Mouse (Mus musculus): Measurements from ENCODE around the gene Cpt1a.

DNA sequence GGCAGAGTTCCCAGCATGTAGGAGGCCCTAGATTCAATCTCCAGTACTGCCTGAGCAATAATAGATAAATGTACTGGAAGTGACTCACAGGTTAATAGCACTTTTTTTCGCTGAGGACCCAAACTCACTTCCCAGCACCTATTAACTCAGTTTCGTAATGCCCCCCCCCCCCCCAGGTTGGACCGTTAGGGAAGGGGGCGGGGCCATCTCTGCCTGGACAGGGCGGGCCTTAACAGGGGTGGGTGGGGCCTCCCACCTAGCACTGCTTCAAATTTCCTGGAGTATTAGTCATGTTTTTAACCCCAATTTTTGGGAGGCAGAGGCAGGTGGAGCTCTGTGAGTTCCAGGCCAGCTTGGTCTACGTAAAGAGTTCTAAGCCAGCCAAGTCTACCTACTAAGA lies 65.9 kb downstream of the Cpt1a start:
- TF ChIP-seq CTCF (IDR thresholded peaks at IDR 0.05; ENCODE audit: low read depth, low read length): no peak
- TF ChIP-seq POLR2A (IDR thresholded peaks at IDR 0.05; ENCODE audit: borderline replicate concordance, low read depth, low read length): no peak
